Mouse (Mus musculus): ENCODE measurements around the gene Pax5. TPM values are rescaled to one million over a fixed set of nuclear protein-coding genes. Genes with fewer than 3 reads are reported as not detected.

Gene Pax5
- total and polyA plus RNA-seq, 2 experiments from 2014 or later, result 3.0 to 46.0 TPM

GRCm38 (mm10) chr4:44622682-44623434 lies 87.4 kb downstream of the Pax5 start:
- no peak overlapping the region for H3K4me2 ChIP-seq (ENCODE audit: low read depth, low read length, poor library complexity, severe bottlenecking)
- DNase-seq (ENCODE audit: low spot score) (no peak), ATAC-seq (ENCODE audit: low FRiP score) (no peak)
- H3K9me3 ChIP-seq (ENCODE audit: low read length), result no peaks in the 10 kb centered on the region
- peaks cover under 1% of the 10 kb centered on the region; the same call in 1 of the 2 replicates for H3K27me3 ChIP-seq (ENCODE audit: insufficient read depth, low read length)
- no peak for TF ChIP-seq CTCF (IDR thresholded peaks at IDR 0.05)
- 87% methylated on average over 17 of the region's 17 CpGs for WGBS
- no peak overlapping the region for H3K4me3 ChIP-seq (ENCODE audit: low read depth, low read length)
- H3K9ac ChIP-seq (replicated peaks; ENCODE audit: low read length, poor library complexity, severe bottlenecking), result no peak overlapping the region
- H3K36me3 ChIP-seq (ENCODE audit: insufficient read depth, low read length), result no peaks in the 10 kb centered on the region
- H3K27ac ChIP-seq (ENCODE audit: low read depth, low read length), result no peak overlapping the region
- no peaks in the 10 kb centered on the region for H3K4me1 ChIP-seq (ENCODE audit: insufficient read depth, low read length)

- DNase-seq (ENCODE audit: low spot score) (no peak), ATAC-seq (ENCODE audit: low FRiP score) (no peak)
Observed at GRCm38 (mm10) chr4:44620241-44620640, 90.0 kb downstream of the Pax5 start.

GRCm38 (mm10) chr4:44614066-44614667 lies 96.1 kb downstream of the Pax5 start:
- Histone ChIP-seq H3K4me2 (ENCODE audit: low read depth, low read length, poor library complexity, severe bottlenecking) (no peak overlapping the region), H3K9ac (replicated peaks; ENCODE audit: low read length, poor library complexity, severe bottlenecking) (no peak overlapping the region), H3K4me1 (ENCODE audit: insufficient read depth, low read length) (no peaks in the 10 kb centered on the region), H3K36me3 (ENCODE audit: insufficient read depth, low read length) (no peaks in the 10 kb centered on the region), H3K9me3 (ENCODE audit: low read length) (no peaks in the 10 kb centered on the region), H3K4me3 (ENCODE audit: low read depth, low read length) (no peak overlapping the region), H3K27me3 (ENCODE audit: insufficient read depth, low read length) (peaks cover 3% of the 10 kb centered on the region; the same call in 1 of the 2 replicates), H3K27ac (ENCODE audit: low read depth, low read length) (no peak overlapping the region)
- WGBS, result 84% methylated on average over 8 of the region's 8 CpGs
- no peak for ATAC-seq (ENCODE audit: low FRiP score)
- DNase-seq (ENCODE audit: low spot score), result no peak
- no peak for TF ChIP-seq CTCF (IDR thresholded peaks at IDR 0.05)

More at GRCm38 (mm10) chr4:44620241-44620640, 90.0 kb downstream of the Pax5 start:
- H3K4me1 ChIP-seq (ENCODE audit: insufficient read depth, low read length), result no peaks in the 10 kb centered on the region
- WGBS, result 97% methylated on average over 5 of the region's 5 CpGs
- H3K9me3 ChIP-seq (ENCODE audit: low read length), result no peaks in the 10 kb centered on the region
- no peak overlapping the region for H3K9ac ChIP-seq (replicated peaks; ENCODE audit: low read length, poor library complexity, severe bottlenecking)
- no peak for TF ChIP-seq CTCF (IDR thresholded peaks at IDR 0.05)
- peaks cover 3% of the 10 kb centered on the region; the same call in 1 of the 2 replicates for H3K27me3 ChIP-seq (ENCODE audit: insufficient read depth, low read length)
- no peaks in the 10 kb centered on the region for H3K36me3 ChIP-seq (ENCODE audit: insufficient read depth, low read length)
- no peak overlapping the region for H3K27ac ChIP-seq (ENCODE audit: low read depth, low read length)
- no peak overlapping the region for H3K4me3 ChIP-seq (ENCODE audit: low read depth, low read length)
- no peak overlapping the region for H3K4me2 ChIP-seq (ENCODE audit: low read depth, low read length, poor library complexity, severe bottlenecking)

- DNase-seq (ENCODE audit: low spot score), result no peak
- Histone ChIP-seq H3K27ac (ENCODE audit: low read depth, low read length) (no peak overlapping the region), H3K4me1 (ENCODE audit: insufficient read depth, low read length) (no peaks in the 10 kb centered on the region), H3K36me3 (ENCODE audit: insufficient read depth, low read length) (no peaks in the 10 kb centered on the region), H3K4me2 (ENCODE audit: low read depth, low read length, poor library complexity, severe bottlenecking) (no peak overlapping the region), H3K9ac (replicated peaks; ENCODE audit: low read length, poor library complexity, severe bottlenecking) (no peak overlapping the region), H3K9me3 (ENCODE audit: low read length) (no peaks in the 10 kb centered on the region), H3K4me3 (ENCODE audit: low read depth, low read length) (no peak overlapping the region), H3K27me3 (ENCODE audit: insufficient read depth, low read length) (no peaks in the 10 kb centered on the region)
- WGBS, result 92% methylated on average over 3 of the region's 3 CpGs
- no peak for TF ChIP-seq CTCF (IDR thresholded peaks at IDR 0.05)
- ATAC-seq (ENCODE audit: low FRiP score), result no peak
Observed at GRCm38 (mm10) chr4:44612392-44612791, 97.9 kb downstream of the Pax5 start.

GRCm38 (mm10) chr4:44605453-44605852 lies 104.8 kb downstream of the Pax5 start:
- WGBS, result 81% methylated on average over 2 of the region's 2 CpGs
- Histone ChIP-seq H3K9ac (replicated peaks; ENCODE audit: low read length, poor library complexity, severe bottlenecking) (no peak overlapping the region), H3K4me2 (ENCODE audit: low read depth, low read length, poor library complexity, severe bottlenecking) (no peak overlapping the region), H3K27ac (ENCODE audit: low read depth, low read length) (no peak overlapping the region), H3K4me1 (ENCODE audit: insufficient read depth, low read length) (no peaks in the 10 kb centered on the region), H3K27me3 (ENCODE audit: insufficient read depth, low read length) (no peaks in the 10 kb centered on the region), H3K36me3 (ENCODE audit: insufficient read depth, low read length) (no peaks in the 10 kb centered on the region), H3K9me3 (ENCODE audit: low read length) (no peaks in the 10 kb centered on the region), H3K4me3 (ENCODE audit: low read depth, low read length) (no peak overlapping the region)
- no peak for TF ChIP-seq CTCF (IDR thresholded peaks at IDR 0.05)
- DNase-seq (ENCODE audit: low spot score) (no peak), ATAC-seq (ENCODE audit: low FRiP score) (no peak)

GRCm38 (mm10) chr4:44602257-44602801 lies 108.0 kb downstream of the Pax5 start:
- no peak for TF ChIP-seq CTCF (IDR thresholded peaks at IDR 0.05)
- Histone ChIP-seq H3K27ac (ENCODE audit: low read depth, low read length) (no peak overlapping the region), H3K27me3 (ENCODE audit: insufficient read depth, low read length) (no peaks in the 10 kb centered on the region), H3K4me1 (ENCODE audit: insufficient read depth, low read length) (no peaks in the 10 kb centered on the region), H3K9ac (replicated peaks; ENCODE audit: low read length, poor library complexity, severe bottlenecking) (no peak overlapping the region), H3K9me3 (ENCODE audit: low read length) (no peaks in the 10 kb centered on the region), H3K4me3 (ENCODE audit: low read depth, low read length) (no peak overlapping the region), H3K4me2 (ENCODE audit: low read depth, low read length, poor library complexity, severe bottlenecking) (no peak overlapping the region), H3K36me3 (ENCODE audit: insufficient read depth, low read length) (no peaks in the 10 kb centered on the region)
- ATAC-seq (ENCODE audit: low FRiP score) (no peak), DNase-seq (ENCODE audit: low spot score) (no peak)
- 7% methylated on average over 5 of the region's 5 CpGs for whole genome bisulfite sequencing

Measured in midbrain, postnatal 0 days (tissue).